Mouse (Mus musculus): ENCODE data around the gene F830045P16Rik.

DNA sequence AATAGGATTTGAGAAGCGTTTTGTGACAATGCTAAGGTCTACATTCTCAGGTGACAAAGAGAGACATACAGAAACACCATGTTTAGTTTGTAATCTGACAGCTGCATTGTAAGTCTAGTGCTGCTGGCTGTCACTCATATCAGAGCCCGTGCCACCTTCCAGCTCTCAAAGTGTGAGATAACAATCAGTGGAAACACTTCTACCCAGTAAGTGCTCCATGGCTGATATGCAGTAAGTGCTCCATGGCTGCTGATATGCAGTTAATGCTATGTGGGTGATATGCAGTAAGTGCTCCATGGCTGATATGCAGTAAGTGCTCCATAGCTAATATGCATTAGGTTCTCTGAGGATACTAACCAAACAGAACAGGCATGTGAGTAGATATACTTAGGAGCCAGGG, 65.6 kb downstream of the F830045P16Rik start:
- TF ChIP-seq CTCF (IDR thresholded peaks at IDR 0.05; ENCODE audit: insufficient read depth, low read length) (no peak), POLR2A (IDR thresholded peaks at IDR 0.05; ENCODE audit: borderline replicate concordance, extremely low read depth, low read depth, low read length) (no peak)
